Mouse (Mus musculus): ENCODE measurements around the gene Cyren. TPM values are rescaled to one million over a fixed set of nuclear protein-coding genes. Genes with fewer than 3 reads are reported as not detected.

Cyren gene
- polyA plus RNA-seq, 1 experiment from 2014 or later, result 5.8 TPM

DNA sequence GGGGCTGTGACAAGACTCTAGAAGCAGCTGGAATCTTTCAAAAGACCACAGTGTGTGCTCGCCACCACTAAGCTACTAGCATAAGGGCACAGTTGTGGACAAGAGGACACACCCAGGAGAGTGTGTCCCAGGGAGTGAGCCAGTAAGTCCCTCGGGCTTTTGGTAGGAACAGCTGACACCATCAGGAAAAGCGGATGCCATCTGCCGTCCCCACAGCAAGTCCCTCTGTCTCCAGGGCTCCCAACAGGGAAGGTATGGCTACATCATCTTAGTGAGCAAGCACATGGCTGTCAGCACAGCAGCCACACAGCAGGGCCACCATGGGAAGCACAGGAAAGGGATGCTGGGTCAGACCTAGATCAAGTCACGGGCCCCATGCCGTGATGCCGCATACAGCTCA lies 17.7 kb upstream of the Cyren start:
- 88% methylated on average over 7 of the region's 7 CpGs for WGBS
- TF ChIP-seq CTCF (IDR thresholded peaks at IDR 0.05; ENCODE audit: low read depth) (no peak), EP300 (optimal IDR thresholded peaks at IDR 0.05) (no peak)
- Histone ChIP-seq H3K36me3 (ENCODE audit: control insufficient read depth, insufficient read depth, low read length) (peaks cover 9% of the 10 kb centered on the region), H3K9ac (ENCODE audit: low read length) (no peak overlapping the region), H3K4me1 (replicated peaks; ENCODE audit: control insufficient read depth, insufficient read depth) (no peaks in the 10 kb centered on the region), H3K27ac (replicated peaks) (no peak overlapping the region), H3K27me3 (ENCODE audit: control insufficient read depth, insufficient read depth, low read length) (no peaks in the 10 kb centered on the region), H3K4me3 (ENCODE audit: low read depth, low read length) (no peak overlapping the region), H3K4me2 (replicated peaks; ENCODE audit: low read depth) (no peak overlapping the region), H3K9me3 (ENCODE audit: control insufficient read depth, low read length) (no peaks in the 10 kb centered on the region)
- ATAC-seq (ENCODE audit: low FRiP score, low TSS enrichment) (no peak), DNase-seq (ENCODE audit: low spot score) (no peak)

DNA sequence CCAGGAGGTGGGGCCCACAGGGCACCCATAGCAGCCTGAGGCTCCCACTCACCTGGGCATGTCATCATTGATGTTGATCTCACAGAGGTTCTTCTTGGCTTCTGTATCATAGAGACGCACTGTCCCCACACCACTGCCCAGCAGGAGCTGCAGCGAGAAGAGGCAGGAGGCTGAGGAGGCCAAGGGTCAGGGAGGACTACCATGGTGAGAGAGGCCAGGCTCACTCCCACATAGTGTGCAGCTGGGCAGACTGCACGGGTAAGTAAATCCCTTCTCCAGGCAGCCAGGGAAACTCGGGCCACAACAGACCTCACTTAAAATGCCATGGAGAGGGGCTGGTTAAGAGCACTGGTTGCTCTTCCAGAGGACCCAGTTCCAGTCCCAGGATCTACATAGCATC lies 11.3 kb upstream of the Cyren start:
- Histone ChIP-seq H3K9ac (ENCODE audit: low read length) (no peak overlapping the region), H3K9me3 (ENCODE audit: control insufficient read depth, low read length) (no peaks in the 10 kb centered on the region), H3K27me3 (ENCODE audit: control insufficient read depth, insufficient read depth, low read length) (no peaks in the 10 kb centered on the region), H3K4me3 (ENCODE audit: low read depth, low read length) (no peak overlapping the region), H3K27ac (replicated peaks) (no peak overlapping the region), H3K36me3 (ENCODE audit: control insufficient read depth, insufficient read depth, low read length) (peaks cover 3% of the 10 kb centered on the region), H3K4me1 (replicated peaks; ENCODE audit: control insufficient read depth, insufficient read depth) (no peaks in the 10 kb centered on the region), H3K4me2 (replicated peaks; ENCODE audit: low read depth) (no peak overlapping the region)
- ATAC-seq (ENCODE audit: low FRiP score, low TSS enrichment) (0 out of 2 replicates have a peak, but pooled peaks have one; percentile 8), DNase-seq (ENCODE audit: low spot score) (no peak)
- TF ChIP-seq CTCF (IDR thresholded peaks at IDR 0.05; ENCODE audit: low read depth), result no peak
- TF ChIP-seq EP300 (optimal IDR thresholded peaks at IDR 0.05), result no peak
- 71% methylated on average over 4 of the region's 4 CpGs for WGBS

DNA sequence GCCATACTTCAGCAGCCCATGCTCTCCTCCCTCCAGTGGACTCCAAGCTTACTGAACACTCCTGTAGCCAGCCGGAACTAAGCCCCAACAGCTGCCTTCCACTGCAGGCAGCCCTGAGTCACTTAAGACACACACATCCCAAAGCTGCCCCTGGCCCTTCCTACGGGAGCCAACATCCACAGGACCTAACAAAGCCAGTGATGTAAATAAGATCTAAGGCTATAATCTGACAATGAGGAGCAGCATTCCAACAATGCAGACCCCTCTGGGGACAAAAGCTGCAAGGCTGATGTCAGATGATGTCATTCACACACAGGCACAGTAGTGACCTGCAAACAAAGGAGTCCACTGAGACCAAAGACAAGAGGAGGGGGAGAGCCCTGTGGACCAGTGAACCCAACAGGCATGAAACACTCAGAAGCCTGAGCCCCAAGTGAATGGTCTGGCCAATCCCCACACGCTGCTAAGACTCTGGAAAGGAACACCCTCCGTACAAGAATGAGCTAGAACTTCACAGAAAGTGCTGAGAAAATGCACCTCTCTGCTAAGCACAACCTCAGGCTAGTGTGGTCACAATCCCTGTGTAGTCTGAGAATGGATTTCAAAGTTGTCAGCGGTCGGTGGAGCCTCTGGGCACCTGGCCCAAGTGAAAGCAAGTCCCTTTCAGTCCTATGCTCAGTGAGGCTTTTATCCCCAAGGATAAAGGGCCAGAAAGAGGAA lies 9.4 kb upstream of the Cyren start:
- 72% methylated on average over 6 of the region's 6 CpGs for WGBS
- TF ChIP-seq EP300 (optimal IDR thresholded peaks at IDR 0.05) (no peak), CTCF (IDR thresholded peaks at IDR 0.05; ENCODE audit: low read depth) (no peak)
- Histone ChIP-seq H3K36me3 (ENCODE audit: control insufficient read depth, insufficient read depth, low read length) (no peaks in the 10 kb centered on the region; the same call in 1 of the 2 replicates), H3K27ac (replicated peaks) (no peak overlapping the region), H3K27me3 (ENCODE audit: control insufficient read depth, insufficient read depth, low read length) (no peaks in the 10 kb centered on the region), H3K4me1 (replicated peaks; ENCODE audit: control insufficient read depth, insufficient read depth) (no peaks in the 10 kb centered on the region), H3K9me3 (ENCODE audit: control insufficient read depth, low read length) (no peaks in the 10 kb centered on the region), H3K4me3 (ENCODE audit: low read depth, low read length) (no peak overlapping the region), H3K9ac (ENCODE audit: low read length) (no peak overlapping the region), H3K4me2 (replicated peaks; ENCODE audit: low read depth) (no peak overlapping the region)
- DNase-seq (ENCODE audit: low spot score), result no peak
- ATAC-seq (ENCODE audit: low FRiP score, low TSS enrichment), result no peak

DNA sequence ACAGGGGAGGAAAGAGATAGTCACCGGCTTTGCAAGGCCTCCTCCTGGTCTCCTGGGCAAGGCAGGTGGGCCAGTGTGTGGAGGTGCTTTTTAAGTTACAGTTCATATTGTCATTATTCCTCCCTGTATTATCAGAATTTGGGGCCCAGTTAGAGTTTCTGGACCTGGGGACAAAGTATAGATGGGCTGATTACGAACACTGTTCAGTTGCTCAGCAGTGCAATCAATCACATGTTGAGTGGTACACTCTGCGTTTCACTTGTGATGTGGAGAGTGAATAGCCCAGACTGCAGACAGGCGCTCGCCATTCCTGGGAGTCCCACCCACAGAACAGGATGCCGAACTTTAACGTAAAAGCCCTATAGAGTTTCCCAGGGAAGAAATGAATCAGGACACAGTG lies 6.9 kb upstream of the Cyren start:
- DNase-seq (ENCODE audit: low spot score), result no peak
- H3K9ac ChIP-seq (ENCODE audit: low read length), result no peak overlapping the region
- no peak overlapping the region for H3K4me2 ChIP-seq (replicated peaks; ENCODE audit: low read depth)
- no peaks in the 10 kb centered on the region for H3K27me3 ChIP-seq (ENCODE audit: control insufficient read depth, insufficient read depth, low read length)
- H3K27ac ChIP-seq (replicated peaks), result no peak overlapping the region
- no peak for ATAC-seq (ENCODE audit: low FRiP score, low TSS enrichment)
- H3K4me1 ChIP-seq (replicated peaks; ENCODE audit: control insufficient read depth, insufficient read depth), result no peaks in the 10 kb centered on the region
- no peaks in the 10 kb centered on the region; the same call in none of the 2 replicates for H3K36me3 ChIP-seq (ENCODE audit: control insufficient read depth, insufficient read depth, low read length)
- TF ChIP-seq EP300 (optimal IDR thresholded peaks at IDR 0.05), result no peak
- no peak for TF ChIP-seq CTCF (IDR thresholded peaks at IDR 0.05; ENCODE audit: low read depth)
- no peak overlapping the region for H3K4me3 ChIP-seq (ENCODE audit: low read depth, low read length)
- H3K9me3 ChIP-seq (ENCODE audit: control insufficient read depth, low read length), result no peaks in the 10 kb centered on the region
- WGBS, result 65% methylated on average over 7 of the region's 7 CpGs

DNA sequence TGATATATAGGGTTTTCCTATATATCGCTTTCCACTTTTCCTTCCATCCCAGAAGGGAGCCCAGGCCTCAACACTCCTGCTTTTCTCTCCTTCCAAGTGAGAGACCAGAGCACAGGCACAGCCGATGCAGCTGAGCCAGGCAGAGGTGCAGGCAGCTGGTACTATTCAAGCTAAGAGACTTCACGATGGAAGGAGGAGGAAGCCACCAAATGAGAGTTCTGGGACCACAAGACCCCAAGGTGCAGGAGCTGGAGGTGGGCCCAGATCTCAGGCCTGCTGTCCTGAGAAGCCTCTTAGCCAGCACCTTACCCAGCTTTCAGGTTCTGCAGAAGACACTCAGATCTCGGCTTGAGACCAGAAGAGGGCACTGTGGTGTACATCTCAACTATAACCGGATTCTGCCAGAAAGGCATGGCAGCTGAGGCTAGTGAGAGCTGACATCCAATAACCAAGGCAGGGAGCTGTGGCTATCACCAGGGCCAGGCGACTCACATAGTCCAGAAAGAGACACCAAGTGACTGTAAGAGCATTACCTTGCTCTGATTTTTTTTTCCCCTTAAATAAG lies 2.1 kb upstream of the Cyren start:
- no peaks in the 10 kb centered on the region; the same call in 1 of the 2 replicates for H3K36me3 ChIP-seq (ENCODE audit: control insufficient read depth, insufficient read depth, low read length)
- 51% methylated on average over 6 of the region's 6 CpGs for WGBS
- peaks cover 7% of the 10 kb centered on the region; the same call in 1 of the 2 replicates for H3K4me1 ChIP-seq (replicated peaks; ENCODE audit: control insufficient read depth, insufficient read depth)
- no peak overlapping the region for H3K27ac ChIP-seq (replicated peaks)
- no peak overlapping the region for H3K4me3 ChIP-seq (ENCODE audit: low read depth, low read length)
- no peak for ATAC-seq (ENCODE audit: low FRiP score, low TSS enrichment)
- TF ChIP-seq CTCF (IDR thresholded peaks at IDR 0.05; ENCODE audit: low read depth), result peak; percentile 72
- no peak for TF ChIP-seq EP300 (optimal IDR thresholded peaks at IDR 0.05)
- DNase-seq (ENCODE audit: low spot score), result peak; percentile 47
- H3K27me3 ChIP-seq (ENCODE audit: control insufficient read depth, insufficient read depth, low read length), result no peaks in the 10 kb centered on the region
- no peak overlapping the region for H3K9ac ChIP-seq (ENCODE audit: low read length)
- no peak overlapping the region for H3K4me2 ChIP-seq (replicated peaks; ENCODE audit: low read depth)
- H3K9me3 ChIP-seq (ENCODE audit: control insufficient read depth, low read length), result no peaks in the 10 kb centered on the region

DNA sequence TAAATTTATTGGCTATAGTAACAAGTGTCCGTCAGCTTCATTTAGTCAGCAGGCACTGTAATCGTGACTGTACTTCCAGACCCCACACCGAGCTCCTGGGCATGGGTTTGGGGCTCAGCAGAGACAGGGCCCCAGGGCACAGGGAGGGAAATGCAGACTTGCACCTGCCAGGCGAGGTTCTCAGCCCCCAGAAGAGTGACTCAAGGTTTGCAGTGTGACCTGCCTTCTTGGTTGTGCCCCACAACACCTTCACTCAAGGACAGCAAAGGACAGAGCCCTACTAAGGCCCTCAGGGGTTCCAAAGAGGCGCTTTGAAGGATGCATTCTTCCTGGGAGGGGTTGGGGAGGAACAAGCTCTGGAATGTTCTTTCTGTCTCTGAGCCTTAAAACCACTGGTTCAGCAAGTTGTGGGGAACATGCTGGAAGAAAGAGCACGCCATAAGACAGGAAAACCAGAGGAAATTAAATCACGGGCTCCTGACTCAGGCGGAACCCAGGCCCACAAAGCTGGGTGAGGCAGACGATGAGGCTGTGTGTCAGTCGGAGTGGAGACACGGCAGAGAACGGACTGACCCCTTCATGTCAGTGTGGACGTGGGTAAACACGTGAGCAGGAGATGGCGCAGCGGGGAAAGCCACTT lies 1.4 kb upstream of the Cyren start:
- H3K27ac ChIP-seq (replicated peaks), result no peak overlapping the region

More for the DNA sequence above, 1.4 kb upstream of the Cyren start:
- DNase-seq (ENCODE audit: low spot score) (no peak), ATAC-seq (ENCODE audit: low FRiP score, low TSS enrichment) (no peak)
- Histone ChIP-seq H3K9ac (ENCODE audit: low read length) (no peak overlapping the region), H3K36me3 (ENCODE audit: control insufficient read depth, insufficient read depth, low read length) (no peaks in the 10 kb centered on the region; the same call in 1 of the 2 replicates), H3K9me3 (ENCODE audit: control insufficient read depth, low read length) (no peaks in the 10 kb centered on the region), H3K4me2 (replicated peaks; ENCODE audit: low read depth) (no peak overlapping the region), H3K27me3 (ENCODE audit: control insufficient read depth, insufficient read depth, low read length) (no peaks in the 10 kb centered on the region), H3K4me1 (replicated peaks; ENCODE audit: control insufficient read depth, insufficient read depth) (peaks cover 7% of the 10 kb centered on the region; the same call in 1 of the 2 replicates), H3K4me3 (ENCODE audit: low read depth, low read length) (no peak overlapping the region)
- TF ChIP-seq EP300 (optimal IDR thresholded peaks at IDR 0.05), result no peak
- TF ChIP-seq CTCF (IDR thresholded peaks at IDR 0.05; ENCODE audit: low read depth), result no peak
- WGBS, result 91% methylated on average over 16 of the region's 16 CpGs

All from stomach, postnatal 0 days (tissue).